Mouse (Mus musculus): Measurements from ENCODE around the gene Ndufs4. TPM values are rescaled to one million over a fixed set of nuclear protein-coding genes. Genes with fewer than 3 reads are reported as not detected.

Gene Ndufs4
- 298 and 325 TPM in 2 replicates for polyA plus RNA-seq (2015; fragmentation: Nextera tagmentation; extraction: Ambion mirVana)

DNA sequence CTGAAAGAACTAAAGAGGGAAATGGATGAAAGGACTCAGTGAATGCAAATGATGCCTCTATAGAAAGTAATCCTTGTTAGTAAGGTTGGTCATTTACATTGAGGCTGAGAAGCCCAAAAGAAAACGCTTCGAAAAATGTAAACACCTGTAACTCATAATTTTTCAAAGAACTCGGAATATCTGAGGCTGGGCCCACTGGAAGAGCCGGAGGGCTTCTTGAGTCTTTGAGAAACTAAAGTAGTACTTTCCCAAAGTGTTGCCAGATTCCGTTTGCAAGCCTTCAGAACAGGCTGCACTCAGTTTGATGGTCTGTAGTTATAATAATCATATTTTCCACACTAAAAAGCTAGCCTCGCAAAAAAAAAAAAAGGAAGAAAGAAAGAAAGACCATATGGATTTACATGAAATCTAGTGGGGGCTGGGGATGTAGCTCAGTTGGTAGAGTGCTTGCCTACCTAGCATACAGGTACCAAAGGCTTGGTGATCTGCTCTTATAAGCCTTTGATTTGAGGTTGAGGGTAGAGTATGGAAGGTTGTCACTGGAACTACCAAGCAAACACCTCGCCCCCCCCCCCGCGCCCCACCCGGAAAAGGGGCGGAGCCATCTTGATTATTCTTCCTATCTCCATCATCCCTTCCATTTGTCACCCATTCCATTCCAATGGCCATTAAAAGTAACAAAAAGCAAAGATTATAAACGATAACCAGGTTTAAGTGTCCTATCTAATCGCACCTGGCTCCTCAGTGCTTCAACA lies at the start of gene Ndufs4:
Gene Ndufs4 (minus strand): TSS at position 48 of the 755 bp plus-strand sequence.
- 47% methylated on average over 13 of the region's 13 CpGs for WGBS
- H3K9ac ChIP-seq: peak within 1 kb of the TSS; percentile 79
- ATAC-seq (replicated peaks; ENCODE audit: low FRiP score): no peak
- H3K4me1 ChIP-seq: peaks cover 10% of the 10 kb centered on the region
- H3K4me3 ChIP-seq (replicated peaks): peak within 1 kb of the TSS; percentile 96
- H3K36me3 ChIP-seq: peaks cover 6% of the 10 kb centered on the region
- no peaks in the 10 kb centered on the region for H3K27me3 ChIP-seq
- no peaks in the 10 kb centered on the region for H3K9me3 ChIP-seq (replicated peaks)
- peak within 1 kb of the TSS; percentile 72 for H3K4me2 ChIP-seq
- H3K27ac ChIP-seq: peak within 1 kb of the TSS; percentile 86

- Histone ChIP-seq H3K4me1 (no peaks in the 10 kb centered on the region), H3K4me3 (replicated peaks) (no peak overlapping the region), H3K4me2 (no peak overlapping the region), H3K27ac (no peak overlapping the region), H3K9me3 (replicated peaks) (no peaks in the 10 kb centered on the region), H3K36me3 (no peaks in the 10 kb centered on the region), H3K27me3 (no peaks in the 10 kb centered on the region), H3K9ac (no peak overlapping the region)
- WGBS: 81% methylated on average over 5 of the region's 5 CpGs
- ATAC-seq (replicated peaks; ENCODE audit: low FRiP score): no peak
These were observed 44.4 kb upstream of the Ndufs4 start for GRCm38 (mm10) chr13:114432491-114432890.

DNA sequence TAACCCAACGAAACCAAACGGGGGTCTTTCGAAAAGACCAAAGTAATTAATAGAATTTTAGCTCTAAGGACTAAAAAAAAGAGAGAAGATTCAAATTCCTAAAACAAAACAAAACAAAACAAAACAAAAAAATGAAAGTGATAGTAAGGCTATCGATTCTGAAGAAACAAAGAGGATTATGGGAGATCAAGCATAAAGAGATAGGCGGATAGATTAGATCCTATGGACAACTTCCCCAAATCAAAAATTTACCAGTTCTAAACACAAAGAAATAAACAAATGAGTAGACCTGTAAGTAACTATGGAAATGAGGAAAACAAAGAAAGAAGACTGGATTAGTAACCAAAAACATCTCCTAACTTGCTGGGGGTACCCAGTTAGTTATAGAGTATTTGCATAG lies 37.2 kb upstream of the Ndufs4 start:
- Histone ChIP-seq H3K9me3 (replicated peaks) (no peaks in the 10 kb centered on the region), H3K9ac (no peak overlapping the region), H3K4me1 (no peaks in the 10 kb centered on the region), H3K27me3 (no peaks in the 10 kb centered on the region), H3K36me3 (no peaks in the 10 kb centered on the region), H3K4me2 (no peak overlapping the region), H3K4me3 (replicated peaks) (no peak overlapping the region), H3K27ac (no peak overlapping the region)
- 92% methylated on average over 5 of the region's 5 CpGs for WGBS
- ATAC-seq (replicated peaks; ENCODE audit: low FRiP score): no peak

GRCm38 (mm10) chr13:114420235-114420634 lies 32.2 kb upstream of the Ndufs4 start:
- no peaks in the 10 kb centered on the region for H3K4me1 ChIP-seq
- no peak overlapping the region for H3K4me3 ChIP-seq (replicated peaks)
- WGBS: 78% methylated on average over 8 of the region's 8 CpGs
- no peak overlapping the region for H3K4me2 ChIP-seq
- H3K27me3 ChIP-seq: no peaks in the 10 kb centered on the region
- no peak overlapping the region for H3K9ac ChIP-seq
- no peak overlapping the region for H3K27ac ChIP-seq
- no peaks in the 10 kb centered on the region for H3K36me3 ChIP-seq
- ATAC-seq (replicated peaks; ENCODE audit: low FRiP score): no peak
- H3K9me3 ChIP-seq (replicated peaks): no peaks in the 10 kb centered on the region

GRCm38 (mm10) chr13:114419364-114419763 lies 31.3 kb upstream of the Ndufs4 start:
- no peak overlapping the region for H3K27ac ChIP-seq
- no peaks in the 10 kb centered on the region for H3K36me3 ChIP-seq
- no peaks in the 10 kb centered on the region for H3K9me3 ChIP-seq (replicated peaks)
- no peak overlapping the region for H3K4me3 ChIP-seq (replicated peaks)
- no peaks in the 10 kb centered on the region for H3K4me1 ChIP-seq
- H3K27me3 ChIP-seq: no peaks in the 10 kb centered on the region
- H3K4me2 ChIP-seq: no peak overlapping the region
- 66% methylated on average over 3 of the region's 3 CpGs for WGBS
- H3K9ac ChIP-seq: no peak overlapping the region
- no peak for ATAC-seq (replicated peaks; ENCODE audit: low FRiP score)

GRCm38 (mm10) chr13:114412326-114412725 lies 24.3 kb upstream of the Ndufs4 start:
- no peak overlapping the region for H3K4me3 ChIP-seq (replicated peaks)
- no peak overlapping the region for H3K27ac ChIP-seq
- H3K4me2 ChIP-seq: no peak overlapping the region
- no peaks in the 10 kb centered on the region for H3K36me3 ChIP-seq
- no peaks in the 10 kb centered on the region for H3K4me1 ChIP-seq
- H3K9me3 ChIP-seq (replicated peaks): no peaks in the 10 kb centered on the region
- H3K9ac ChIP-seq: no peak overlapping the region
- H3K27me3 ChIP-seq: no peaks in the 10 kb centered on the region
- no peak for ATAC-seq (replicated peaks; ENCODE audit: low FRiP score)

GRCm38 (mm10) chr13:114406866-114407265 lies 18.8 kb upstream of the Ndufs4 start:
- Histone ChIP-seq H3K9me3 (replicated peaks) (no peaks in the 10 kb centered on the region), H3K9ac (no peak overlapping the region), H3K27ac (no peak overlapping the region), H3K36me3 (no peaks in the 10 kb centered on the region), H3K4me3 (replicated peaks) (no peak overlapping the region), H3K27me3 (no peaks in the 10 kb centered on the region), H3K4me1 (no peaks in the 10 kb centered on the region), H3K4me2 (no peak overlapping the region)
- ATAC-seq (replicated peaks; ENCODE audit: low FRiP score): no peak
- 12% methylated on average over 5 of the region's 5 CpGs for WGBS

GRCm38 (mm10) chr13:114406424-114406823 lies 18.4 kb upstream of the Ndufs4 start:
- no peak for ATAC-seq (replicated peaks; ENCODE audit: low FRiP score)
- 24% methylated on average over 5 of the region's 5 CpGs for WGBS

DNA sequence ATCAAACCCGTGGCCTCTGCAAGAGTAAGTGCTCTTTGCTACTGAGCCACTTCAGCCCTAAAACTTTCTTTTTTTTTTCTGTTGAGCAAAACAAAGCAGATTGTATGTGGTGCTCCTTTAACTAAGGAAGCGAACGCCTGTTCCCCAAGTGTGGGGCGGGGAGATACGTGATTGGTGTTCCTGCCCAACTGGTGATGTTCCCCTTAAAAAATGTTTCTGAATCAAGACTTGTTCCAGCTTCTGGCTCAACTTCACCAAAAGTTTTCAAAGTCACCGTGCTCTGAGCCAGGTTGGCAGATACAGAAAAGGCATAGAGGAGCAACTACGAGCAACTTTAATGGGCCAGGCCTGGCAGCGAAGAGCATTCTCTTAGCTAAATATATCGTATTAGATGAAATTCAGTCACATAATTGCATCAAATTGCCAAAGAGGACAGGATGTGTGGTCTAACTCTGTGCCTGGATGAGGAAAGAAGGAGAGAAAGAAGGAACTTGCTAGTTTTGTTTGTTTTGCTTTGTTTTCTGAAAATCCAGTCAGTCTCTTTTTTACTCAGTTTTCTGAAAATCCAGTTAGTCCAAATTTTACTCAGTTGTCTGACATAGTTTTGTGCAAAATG lies 17.1 kb upstream of the Ndufs4 start:
- H3K36me3 ChIP-seq: no peaks in the 10 kb centered on the region
- no peaks in the 10 kb centered on the region for H3K4me1 ChIP-seq
- no peak overlapping the region for H3K27ac ChIP-seq
- no peak overlapping the region for H3K4me2 ChIP-seq
- WGBS: 90% methylated on average over 9 of the region's 9 CpGs
- ATAC-seq (replicated peaks; ENCODE audit: low FRiP score): no peak
- no peaks in the 10 kb centered on the region for H3K27me3 ChIP-seq
- H3K9ac ChIP-seq: no peak overlapping the region
- H3K4me3 ChIP-seq (replicated peaks): no peak overlapping the region
- no peaks in the 10 kb centered on the region for H3K9me3 ChIP-seq (replicated peaks)

More at GRCm38 (mm10) chr13:114406424-114406823, 18.4 kb upstream of the Ndufs4 start:
- H3K36me3 ChIP-seq: no peaks in the 10 kb centered on the region
- no peaks in the 10 kb centered on the region for H3K4me1 ChIP-seq
- no peak overlapping the region for H3K4me3 ChIP-seq (replicated peaks)
- no peak overlapping the region for H3K4me2 ChIP-seq
- no peaks in the 10 kb centered on the region for H3K9me3 ChIP-seq (replicated peaks)
- H3K27me3 ChIP-seq: no peaks in the 10 kb centered on the region
- no peak overlapping the region for H3K9ac ChIP-seq
- no peak overlapping the region for H3K27ac ChIP-seq

DNA sequence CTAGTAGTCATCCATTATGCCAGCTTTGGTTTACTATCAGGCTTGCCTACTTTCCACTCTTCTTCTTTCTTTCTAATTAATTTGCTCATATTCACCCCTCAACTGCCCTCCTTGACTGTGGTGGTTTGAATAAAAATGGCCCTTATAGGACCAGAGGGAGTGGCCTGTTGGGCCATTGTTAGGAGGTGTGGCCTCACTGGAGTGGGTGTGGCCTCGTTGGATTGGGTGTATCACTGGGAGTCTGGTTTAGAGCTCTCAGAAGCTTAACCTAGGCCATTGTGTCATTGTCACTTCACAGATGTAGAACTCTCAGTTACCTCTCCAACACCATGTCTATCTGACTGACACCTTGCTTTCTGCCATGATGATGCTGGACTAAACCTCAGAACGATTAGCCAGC lies 10.8 kb upstream of the Ndufs4 start:
- Histone ChIP-seq H3K27ac (no peak overlapping the region), H3K36me3 (no peaks in the 10 kb centered on the region), H3K9ac (no peak overlapping the region), H3K4me2 (no peak overlapping the region), H3K9me3 (replicated peaks) (no peaks in the 10 kb centered on the region), H3K4me3 (replicated peaks) (no peak overlapping the region), H3K27me3 (no peaks in the 10 kb centered on the region), H3K4me1 (no peaks in the 10 kb centered on the region)
- no peak for ATAC-seq (replicated peaks; ENCODE audit: low FRiP score)
- 87% methylated on average over 2 of the region's 2 CpGs for WGBS

DNA sequence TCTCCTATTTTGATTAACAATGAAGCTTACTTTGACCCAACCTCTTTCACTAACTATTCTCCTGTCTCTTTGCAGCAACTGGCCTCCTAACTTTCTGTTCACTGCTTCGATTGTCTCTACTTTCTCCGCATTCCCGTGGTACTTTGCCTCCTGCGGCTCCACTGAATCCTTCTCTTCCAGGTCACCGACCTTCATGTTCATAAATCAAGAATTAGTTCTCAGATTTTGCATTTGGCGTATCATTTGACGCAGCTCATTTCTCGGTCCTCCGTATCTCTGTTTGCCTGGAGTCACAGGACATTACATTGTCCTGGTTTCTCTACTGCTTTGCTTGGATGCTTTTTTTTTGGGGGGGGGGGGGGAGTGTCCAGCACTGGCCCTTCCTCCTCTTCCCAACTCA lies 9.2 kb upstream of the Ndufs4 start:
- Histone ChIP-seq H3K4me2 (no peak overlapping the region), H3K27ac (no peak overlapping the region), H3K36me3 (no peaks in the 10 kb centered on the region), H3K9me3 (replicated peaks) (no peaks in the 10 kb centered on the region), H3K9ac (no peak overlapping the region), H3K4me3 (replicated peaks) (no peak overlapping the region), H3K27me3 (no peaks in the 10 kb centered on the region), H3K4me1 (no peaks in the 10 kb centered on the region)
- ATAC-seq (replicated peaks; ENCODE audit: low FRiP score): no peak
- 76% methylated on average over 9 of the region's 9 CpGs for WGBS

DNA sequence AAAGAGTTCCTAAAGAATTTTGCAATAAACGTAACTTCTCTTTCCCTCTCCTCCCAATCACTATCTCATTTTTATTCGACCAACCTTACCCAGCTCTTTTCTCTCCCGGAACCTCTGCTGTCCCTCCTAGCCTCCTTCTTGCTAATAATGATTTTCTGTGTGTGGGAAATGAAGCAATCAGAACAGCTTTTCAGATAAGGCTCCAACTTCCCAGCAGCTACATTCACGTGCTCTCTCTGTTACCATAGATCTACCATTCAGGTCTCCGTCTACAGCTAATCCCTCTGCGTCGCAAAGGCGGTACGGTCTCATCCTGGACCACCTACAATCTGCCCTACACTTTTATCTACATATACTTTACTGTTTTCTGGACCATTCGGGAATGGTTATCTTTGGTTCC lies 8.8 kb upstream of the Ndufs4 start:
- no peak for ATAC-seq (replicated peaks; ENCODE audit: low FRiP score)
- Histone ChIP-seq H3K9me3 (replicated peaks) (no peaks in the 10 kb centered on the region), H3K4me2 (no peak overlapping the region), H3K36me3 (no peaks in the 10 kb centered on the region), H3K4me3 (replicated peaks) (no peak overlapping the region), H3K9ac (no peak overlapping the region), H3K4me1 (no peaks in the 10 kb centered on the region), H3K27ac (no peak overlapping the region), H3K27me3 (no peaks in the 10 kb centered on the region)
- 82% methylated on average over 10 of the region's 10 CpGs for WGBS

All from kidney, embryonic 15.5 days (tissue).